23 mouse cellular contexts compared by ENCODE assay signal in genomic region chr19:5632120-5632519, GRCm38 (mm10). TPM values are rescaled to one million over a fixed set of nuclear protein-coding genes. Genes with fewer than 3 reads are reported as not detected.
DNase-seq lines count a peak whose midpoint lies in the region; TF ChIP-seq lines count a peak whose summit lies in the region.
"Had no signal": no experiment of that assay in that cellular context is flagged by ENCODE, and none has a peak within 500 bp of the region (broad histone marks: within the 10 kb centered on the region; RNA-seq: fewer than 3 reads in every experiment).

No protein-coding gene starts in this region.

- H3ac ChIP-seq in C2C12 (ENCODE audit: control insufficient read depth, insufficient read length, low read depth) (no peak overlapping the region), myocyte (ENCODE audit: control insufficient read depth, insufficient read length) (no peak overlapping the region)

- no peak for TF ChIP-seq POLR2A in myocyte (IDR thresholded peaks at IDR 0.05; ENCODE audit: insufficient read length, low read depth)

- H3K36me3 ChIP-seq in C2C12 (ENCODE audit: control insufficient read depth, insufficient read depth) = no peaks in the 10 kb centered on the region
- no peaks in the 10 kb centered on the region for H3K36me3 ChIP-seq in myocyte (ENCODE audit: control insufficient read depth, insufficient read depth)
- H3K36me3 ChIP-seq: embryonic facial prominence, embryonic 13.5 days; embryonic facial prominence, embryonic 15.5 days; forebrain, embryonic 10.5 days; forebrain, embryonic 12.5 days; G1E had no signal

- H3K27me3 ChIP-seq in C2C12 (ENCODE audit: control insufficient read depth, insufficient read depth, insufficient read length) = no peaks in the 10 kb centered on the region
- no peaks in the 10 kb centered on the region for H3K27me3 ChIP-seq in myocyte (ENCODE audit: control insufficient read depth, insufficient read depth, insufficient read length)
- H3K27me3 ChIP-seq: embryonic facial prominence, embryonic 13.5 days; embryonic facial prominence, embryonic 15.5 days; Patski had no signal

- H3K4me3 ChIP-seq in C2C12 (ENCODE audit: insufficient read depth, poor library complexity, severe bottlenecking) (no peak overlapping the region), myocyte (no peak overlapping the region)
- H3K4me3 ChIP-seq: embryonic facial prominence, embryonic 13.5 days; embryonic facial prominence, embryonic 15.5 days; erythroblast, embryonic 14.5 days; forebrain, embryonic 10.5 days; forebrain, embryonic 12.5 days had no signal

- no peak for TF ChIP-seq CTCF in C2C12 (IDR thresholded peaks at IDR 0.05; ENCODE audit: control insufficient read depth, insufficient read depth, insufficient read length)

- intact Hi-C loops in heart, postnatal 14 days (cut with DNase I) = no loop called here

- H3K79me2 ChIP-seq in C2C12 (ENCODE audit: control insufficient read depth, insufficient read depth) (no peaks in the 10 kb centered on the region), myocyte (ENCODE audit: control insufficient read depth, insufficient read depth) (no peaks in the 10 kb centered on the region)

- DNase-seq in heart, adult 11 months = peak; percentile 93
- DNase-seq in heart, postnatal 14 days = no peak
- no peak for DNase-seq in left cerebral cortex, adult 11 months (ENCODE audit: low spot score)
- DNase-seq: adrenal gland, adult 8-10 months; adrenal gland, postnatal 14 days; adrenal gland, postnatal 36 days; B cell, adult 2 months; cerebellum, adult 11 months; cerebellum, adult 18-20 months; cerebellum, adult 8-10 months; cerebellum, adult 9-11 months; cerebellum, postnatal 14 days; cerebellum, postnatal 36 days; embryo, embryonic 11 days had no signal

- H3K4me2 ChIP-seq in myocyte (ENCODE audit: low read depth) = peak overlapping the region; percentile 46
- H3K4me2 ChIP-seq: embryonic facial prominence, embryonic 13.5 days; embryonic facial prominence, embryonic 15.5 days; forebrain, embryonic 12.5 days had no signal

- no peaks in the 10 kb centered on the region for H3K79me3 ChIP-seq in C2C12 (ENCODE audit: low read depth)

TF ChIP-seq in C2C12, 6 proteins besides CTCF, POLR2A, EP300 and RAD21:
- TF ChIP-seq MYOD1 (IDR thresholded peaks at IDR 0.05; ENCODE audit: control insufficient read depth, insufficient read length, low read depth) = peak; percentile 19
- TF ChIP-seq CEBPB (IDR thresholded peaks at IDR 0.05; ENCODE audit: low read depth) = no peak

TF ChIP-seq in myocyte, 11 proteins besides CTCF, POLR2A, EP300 and RAD21:
- TF ChIP-seq MYOG (IDR thresholded peaks at IDR 0.05; ENCODE audit: control insufficient read depth in 1 of 3, insufficient read depth in 1 of 3, insufficient read length in 2 of 3, low read depth in 2 of 3) (peak; percentile 33 to 80 (median 64)), MYOD1 (IDR thresholded peaks at IDR 0.05; ENCODE audit: control insufficient read depth in 1 of 3, insufficient read length in 2 of 3, low read depth in 2 of 3) (peak in 2 of 3 experiments; percentile 84), TCF3 (IDR thresholded peaks at IDR 0.05; ENCODE audit: insufficient read length, low read depth) (no peak), TCF12 (IDR thresholded peaks at IDR 0.05; ENCODE audit: insufficient read depth, poor library complexity, severe bottlenecking) (peak; percentile 11), MAX (IDR thresholded peaks at IDR 0.05; ENCODE audit: low read depth) (no peak), CEBPB (IDR thresholded peaks at IDR 0.05; ENCODE audit: insufficient read depth, poor library complexity, severe bottlenecking) (no peak)

RNA-seq across cellular contexts. Expression of gene Rela, which starts 5.2 kb away (rescaled TPM):
- total RNA-seq in heart, postnatal 14 days (2021) = 10 to 100 TPM; 25.8 to 29.9 TPM
- polyA plus RNA-seq in C2C12 (2012; fragmentation: generic; extraction: Trizol) (56.5 TPM), myocyte (2012; fragmentation: generic; extraction: Trizol) (58.0 TPM)

RNA-seq across cellular contexts. Expression of gene Kat5, which starts 22.1 kb away (rescaled TPM):
- 10 to 100 TPM; 28.4 to 30.8 TPM for total RNA-seq in heart, postnatal 14 days (2021)
- polyA plus RNA-seq in C2C12 (2012; fragmentation: generic; extraction: Trizol) (48.4 TPM), myocyte (2012; fragmentation: generic; extraction: Trizol) (37.1 TPM)

RNA-seq across cellular contexts. Expression of gene Rnaseh2c, which starts 30.4 kb away (rescaled TPM):
- total RNA-seq in heart, postnatal 14 days (2021) = 10 to 100 TPM; 50.8 to 51.8 TPM
- 77.8 TPM for polyA plus RNA-seq in C2C12 (2012; fragmentation: generic; extraction: Trizol)
- 31.9 TPM for polyA plus RNA-seq in myocyte (2012; fragmentation: generic; extraction: Trizol)

RNA-seq across cellular contexts. Expression of gene Sipa1, which starts 31.4 kb away (rescaled TPM):
- 10 to 100 TPM; 32.7 to 33.8 TPM for total RNA-seq in heart, postnatal 14 days (2021)
- polyA plus RNA-seq in C2C12 (2012; fragmentation: generic; extraction: Trizol) (22.9 TPM), myocyte (2012; fragmentation: generic; extraction: Trizol) (14.4 TPM)

RNA-seq across cellular contexts. Expression of gene Map3k11, which starts 56.4 kb away (rescaled TPM):
- total RNA-seq in heart, postnatal 14 days (2021) = 10 to 100 TPM; 35.9 to 37.2 TPM
- 24.2 TPM for polyA plus RNA-seq in C2C12 (2012; fragmentation: generic; extraction: Trizol)
- polyA plus RNA-seq in myocyte (2012; fragmentation: generic; extraction: Trizol) = 19.0 TPM
